14 mouse cellular contexts compared by ENCODE assay signal in genomic region chr4:115055691-115056090, GRCm38 (mm10). TPM values are rescaled to one million over a fixed set of nuclear protein-coding genes. Genes with fewer than 3 reads are reported as not detected.
DNase-seq lines count a peak whose midpoint lies in the region; ATAC-seq and TF ChIP-seq lines count a peak whose summit lies in the region.
"Had no signal": no experiment of that assay in that cellular context is flagged by ENCODE, and none has a peak within 500 bp of the region (broad histone marks: within the 10 kb centered on the region; RNA-seq: fewer than 3 reads in every experiment).

No protein-coding gene starts in this region.

- H3K4me1 ChIP-seq in hindbrain, embryonic 14.5 days (replicated peaks; ENCODE audit: control insufficient read depth, insufficient read depth, low read length): no peaks in the 10 kb centered on the region
- H3K4me1 ChIP-seq in hindbrain, embryonic 16.5 days (ENCODE audit: control insufficient read depth, insufficient read depth, low read depth, low read length): peaks cover 9% of the 10 kb centered on the region
- peaks cover 18% of the 10 kb centered on the region for H3K4me1 ChIP-seq in stomach, embryonic 15.5 days
- 0 out of 2 replicates have a peak, but pooled peaks cover 3% of the 10 kb centered on the region for H3K4me1 ChIP-seq in stomach, postnatal 0 days (replicated peaks; ENCODE audit: control insufficient read depth, insufficient read depth)
- H3K4me1 ChIP-seq in midbrain, postnatal 0 days (ENCODE audit: insufficient read depth, low read length): 0 out of 2 replicates have a peak, but pooled peaks cover 3% of the 10 kb centered on the region

- no peak for ATAC-seq in hindbrain, embryonic 14.5 days (ENCODE audit: low FRiP score)
- no peak for ATAC-seq in hindbrain, embryonic 16.5 days
- ATAC-seq in stomach, embryonic 15.5 days (ENCODE audit: insufficient read depth, low FRiP score, low read depth): no peak
- ATAC-seq in stomach, postnatal 0 days (ENCODE audit: low FRiP score, low TSS enrichment): no peak
- no peak for ATAC-seq in midbrain, postnatal 0 days (ENCODE audit: low FRiP score)

- no peaks in the 10 kb centered on the region for H3K9me3 ChIP-seq in hindbrain, embryonic 14.5 days (ENCODE audit: control insufficient read depth, low read length)
- H3K9me3 ChIP-seq in hindbrain, embryonic 16.5 days (ENCODE audit: control insufficient read depth, low read length): no peaks in the 10 kb centered on the region
- H3K9me3 ChIP-seq in stomach, embryonic 15.5 days: no peaks in the 10 kb centered on the region
- H3K9me3 ChIP-seq in stomach, postnatal 0 days (ENCODE audit: control insufficient read depth, low read length): no peaks in the 10 kb centered on the region
- no peaks in the 10 kb centered on the region for H3K9me3 ChIP-seq in midbrain, postnatal 0 days (ENCODE audit: low read length)

- no peak overlapping the region for H3K9ac ChIP-seq in hindbrain, embryonic 14.5 days
- H3K9ac ChIP-seq in hindbrain, embryonic 16.5 days (ENCODE audit: low read depth, low read length): no peak overlapping the region
- H3K9ac ChIP-seq in stomach, embryonic 15.5 days: no peak overlapping the region
- no peak overlapping the region for H3K9ac ChIP-seq in stomach, postnatal 0 days (ENCODE audit: low read length)
- peak overlapping the region; percentile 69; the same call in 1 of the 2 replicates for H3K9ac ChIP-seq in midbrain, postnatal 0 days (replicated peaks; ENCODE audit: low read length, poor library complexity, severe bottlenecking)

- H3K4me3 ChIP-seq in gastrocnemius, adult 2 months: peak overlapping the region; percentile 74; the same call in 1 of the 2 replicates
- no peak overlapping the region for H3K4me3 ChIP-seq in hindbrain, embryonic 14.5 days (replicated peaks; ENCODE audit: low read length)
- no peak overlapping the region for H3K4me3 ChIP-seq in hindbrain, embryonic 16.5 days (ENCODE audit: low read length)
- no peak overlapping the region for H3K4me3 ChIP-seq in stomach, embryonic 15.5 days (replicated peaks)
- no peak overlapping the region for H3K4me3 ChIP-seq in stomach, postnatal 0 days (ENCODE audit: low read depth, low read length)
- H3K4me3 ChIP-seq in midbrain, postnatal 0 days (ENCODE audit: low read depth, low read length): no peak overlapping the region
- H3K4me3 ChIP-seq: myocyte had no signal

- no peak for DNase-seq in gastrocnemius, adult 2 months
- no peak for DNase-seq in gastrocnemius, adult 8-10 months (ENCODE audit: low spot score in 2 of 2)
- DNase-seq in hindbrain, embryonic 14.5 days (ENCODE audit: low spot score): no peak
- no peak for DNase-seq in stomach, postnatal 0 days (ENCODE audit: low spot score)
- no peak for DNase-seq in midbrain, postnatal 0 days (ENCODE audit: low spot score)
- DNase-seq in Muller cell, postnatal 12 days (ENCODE audit: inconsistent ontology term): no peak
- DNase-seq: adrenal gland, postnatal 14 days; cerebellum, postnatal 36 days; kidney, adult 2 months; lung, postnatal 10 days; thymus, postnatal 25 days had no signal

- H3K36me3 ChIP-seq in hindbrain, embryonic 14.5 days (replicated peaks; ENCODE audit: control insufficient read depth, insufficient read depth): no peaks in the 10 kb centered on the region
- H3K36me3 ChIP-seq in hindbrain, embryonic 16.5 days (ENCODE audit: control insufficient read depth, insufficient read depth, low read length): no peaks in the 10 kb centered on the region
- H3K36me3 ChIP-seq in stomach, embryonic 15.5 days: no peaks in the 10 kb centered on the region
- H3K36me3 ChIP-seq in stomach, postnatal 0 days (ENCODE audit: control insufficient read depth, insufficient read depth, low read length): no peaks in the 10 kb centered on the region
- no peaks in the 10 kb centered on the region for H3K36me3 ChIP-seq in midbrain, postnatal 0 days (ENCODE audit: insufficient read depth, low read length)

- intact Hi-C loops in gastrocnemius, adult 2 months (cut with DNase I): loop anchor here (10.0 kb wide), 1 partner anchor 151 kb away; the partner anchor contains the start of gene Foxd2

- 0 out of 2 replicates have a peak overlapping the region, but pooled peaks have one; percentile 40 for H3K4me2 ChIP-seq in hindbrain, embryonic 14.5 days (replicated peaks)
- no peak overlapping the region for H3K4me2 ChIP-seq in hindbrain, embryonic 16.5 days (ENCODE audit: low read length)
- 0 out of 2 replicates have a peak overlapping the region, but pooled peaks have one; percentile 63 for H3K4me2 ChIP-seq in stomach, embryonic 15.5 days
- no peak overlapping the region for H3K4me2 ChIP-seq in stomach, postnatal 0 days (replicated peaks; ENCODE audit: low read depth)
- H3K4me2 ChIP-seq in midbrain, postnatal 0 days (ENCODE audit: low read depth, low read length, poor library complexity, severe bottlenecking): peak overlapping the region; percentile 46

- WGBS in hindbrain, embryonic 14.5 days: 14% methylated on average over 3 of the region's 3 CpGs
- 16% methylated on average over 3 of the region's 3 CpGs for WGBS in hindbrain, embryonic 16.5 days
- WGBS in stomach, embryonic 15.5 days: 29% methylated on average over 3 of the region's 3 CpGs
- WGBS in stomach, postnatal 0 days: 30% methylated on average over 3 of the region's 3 CpGs
- WGBS in midbrain, postnatal 0 days: 23% methylated on average over 3 of the region's 3 CpGs

- no peak for TF ChIP-seq CTCF in gastrocnemius, adult 2 months (IDR thresholded peaks at IDR 0.05)
- TF ChIP-seq CTCF in stomach, postnatal 0 days (IDR thresholded peaks at IDR 0.05; ENCODE audit: low read depth): no peak
- TF ChIP-seq CTCF in midbrain, postnatal 0 days (IDR thresholded peaks at IDR 0.05): no peak

- H3K27me3 ChIP-seq in hindbrain, embryonic 14.5 days (ENCODE audit: control insufficient read depth, insufficient read depth, low read length): peaks cover 90% of the 10 kb centered on the region
- peaks cover 61% of the 10 kb centered on the region for H3K27me3 ChIP-seq in hindbrain, embryonic 16.5 days (replicated peaks; ENCODE audit: control insufficient read depth, insufficient read depth, low read length)
- peaks cover 74% of the 10 kb centered on the region for H3K27me3 ChIP-seq in stomach, embryonic 15.5 days (replicated peaks)
- peaks cover 16% of the 10 kb centered on the region for H3K27me3 ChIP-seq in stomach, postnatal 0 days (ENCODE audit: control insufficient read depth, insufficient read depth, low read length)
- H3K27me3 ChIP-seq in midbrain, postnatal 0 days (ENCODE audit: insufficient read depth, low read length): peaks cover 36% of the 10 kb centered on the region

- no peak for TF ChIP-seq EP300 in stomach, postnatal 0 days (optimal IDR thresholded peaks at IDR 0.05)

- peak overlapping the region; percentile 88; the same call in 1 of the 2 replicates for H3K27ac ChIP-seq in gastrocnemius, adult 2 months
- peak overlapping the region; percentile 84 for H3K27ac ChIP-seq in hindbrain, embryonic 14.5 days
- no peak overlapping the region for H3K27ac ChIP-seq in hindbrain, embryonic 16.5 days (ENCODE audit: low read depth, low read length)
- no peak overlapping the region for H3K27ac ChIP-seq in stomach, embryonic 15.5 days
- H3K27ac ChIP-seq in stomach, postnatal 0 days (replicated peaks): no peak overlapping the region
- H3K27ac ChIP-seq in midbrain, postnatal 0 days (ENCODE audit: low read depth, low read length): peak overlapping the region; percentile 84

RNA-seq across cellular contexts. Expression of gene Tal1, which starts 0.5 kb away (rescaled TPM):
- 1 to 10 TPM in 1 of 2 experiments, under 1 TPM in 1; 0.94 to 1.7 TPM for total RNA-seq in gastrocnemius, adult 2 months (2021)
- total RNA-seq in gastrocnemius, adult 8-10 months (2022): under 1 TPM; 0.56 to 0.76 (median 0.60) TPM
- polyA plus RNA-seq in hindbrain, embryonic 14.5 days (2014; fragmentation: Nextera tagmentation; extraction: Ambion mirVana): 5.6 and 7.4 TPM in 2 replicates
- 1.2 and 2.0 TPM in 2 replicates for polyA plus RNA-seq in hindbrain, embryonic 16.5 days (2015; fragmentation: Nextera tagmentation; extraction: Ambion mirVana)
- polyA plus RNA-seq in stomach, embryonic 15.5 days (2015; fragmentation: Nextera tagmentation; extraction: Ambion mirVana): 1.6 and 2.9 TPM in 2 replicates
- polyA plus RNA-seq in stomach, postnatal 0 days (2015; fragmentation: Nextera tagmentation; extraction: Ambion mirVana): 0.16 and 0.19 TPM in 2 replicates
- 64.8 and 73.5 TPM in 2 replicates for total RNA-seq in midbrain, postnatal 0 days (2014; rRNA removed)
- polyA plus RNA-seq in midbrain, postnatal 0 days (2015; fragmentation: Nextera tagmentation; extraction: Ambion mirVana): 6.6 and 6.8 TPM in 2 replicates
- polyA plus RNA-seq: myocyte had no signal

RNA-seq across cellular contexts. Expression of gene Pdzk1ip1, which starts 32.8 kb away (rescaled TPM):
- not detected for total RNA-seq in gastrocnemius, adult 2 months (2021)
- not detected for total RNA-seq in gastrocnemius, adult 8-10 months (2022)
- polyA plus RNA-seq in hindbrain, embryonic 14.5 days (2014; fragmentation: Nextera tagmentation; extraction: Ambion mirVana): 3.0 and 3.7 TPM in 2 replicates
- polyA plus RNA-seq in hindbrain, embryonic 16.5 days (2015; fragmentation: Nextera tagmentation; extraction: Ambion mirVana): 2.3 and 3.0 TPM in 2 replicates
- polyA plus RNA-seq in stomach, embryonic 15.5 days (2015; fragmentation: Nextera tagmentation; extraction: Ambion mirVana): 82.4 and 96.6 TPM in 2 replicates
- 255 and 279 TPM in 2 replicates for polyA plus RNA-seq in stomach, postnatal 0 days (2015; fragmentation: Nextera tagmentation; extraction: Ambion mirVana)
- total RNA-seq in midbrain, postnatal 0 days (2014; rRNA removed): 1.3 and 1.9 TPM in 2 replicates
- 3.0 and 3.7 TPM in 2 replicates for polyA plus RNA-seq in midbrain, postnatal 0 days (2015; fragmentation: Nextera tagmentation; extraction: Ambion mirVana)

RNA-seq across cellular contexts. Expression of gene Stil, which starts 55.7 kb away (rescaled TPM):
- total RNA-seq in gastrocnemius, adult 2 months (2021): under 1 TPM; 0.06 to 0.13 TPM
- total RNA-seq in gastrocnemius, adult 8-10 months (2022): under 1 TPM in 2 of 4 experiments, not detected in 2; 0.10 to 0.18 TPM
- polyA plus RNA-seq in hindbrain, embryonic 14.5 days (2014; fragmentation: Nextera tagmentation; extraction: Ambion mirVana): 2.9 and 3.6 TPM in 2 replicates
- 2.0 and 2.4 TPM in 2 replicates for polyA plus RNA-seq in hindbrain, embryonic 16.5 days (2015; fragmentation: Nextera tagmentation; extraction: Ambion mirVana)
- polyA plus RNA-seq in stomach, embryonic 15.5 days (2015; fragmentation: Nextera tagmentation; extraction: Ambion mirVana): 9.9 and 10.9 TPM in 2 replicates
- polyA plus RNA-seq in stomach, postnatal 0 days (2015; fragmentation: Nextera tagmentation; extraction: Ambion mirVana): 1.7 and 1.8 TPM in 2 replicates
- 1.9 and 2.6 TPM in 2 replicates for total RNA-seq in midbrain, postnatal 0 days (2014; rRNA removed)
- polyA plus RNA-seq in midbrain, postnatal 0 days (2015; fragmentation: Nextera tagmentation; extraction: Ambion mirVana): 1.4 and 1.8 TPM in 2 replicates

Comparison
In these comparisons a context has a peak if more than half of its experiments do, and no peak if none do; other contexts are left out.
1. H3K27ac ChIP-seq: peak in gastrocnemius, adult 2 months (single experiment), hindbrain, embryonic 14.5 days (single experiment) and midbrain, postnatal 0 days (single experiment); none in hindbrain, embryonic 16.5 days (single experiment), stomach, embryonic 15.5 days (single experiment) and stomach, postnatal 0 days (single experiment).
2. H3K4me2 ChIP-seq: peak in hindbrain, embryonic 14.5 days (single experiment), stomach, embryonic 15.5 days (single experiment) and midbrain, postnatal 0 days (single experiment); none in hindbrain, embryonic 16.5 days (single experiment) and stomach, postnatal 0 days (single experiment).
3. RNA of gene Pdzk1ip1, which starts 32.8 kb away (polyA plus RNA-seq): 255 to 279 TPM in stomach, postnatal 0 days and 82.4 to 96.6 TPM in stomach, embryonic 15.5 days; 3.0 to 3.7 TPM in hindbrain, embryonic 14.5 days, 3.0 to 3.7 TPM in midbrain, postnatal 0 days and 2.3 to 3.0 TPM in hindbrain, embryonic 16.5 days; every median in the first group is over 10 times any median in the second.